Mouse (Mus musculus): Measurements from ENCODE around the gene Scgb1b17. TPM values are rescaled to one million over a fixed set of nuclear protein-coding genes. Genes with fewer than 3 reads are reported as not detected.
"Not testable (repeated sequence)": the region's sequence is repeated elsewhere in the genome, so short reads cannot be mapped to it uniquely, and the experiment has no call there.

The Scgb1b17 gene
- not detected in 2 replicates for polyA plus RNA-seq (2015; fragmentation: Nextera tagmentation; extraction: Ambion mirVana)

- H3K4me1 ChIP-seq; ATAC-seq (ENCODE audit: insufficient number of reproducible peaks, low FRiP score, low TSS enrichment, low read depth); H3K27ac ChIP-seq; H3K4me2 ChIP-seq; H3K36me3 ChIP-seq; H3K27me3 ChIP-seq; H3K9me3 ChIP-seq; H3K9ac ChIP-seq; H3K4me3 ChIP-seq: not testable (repeated sequence)
These were observed at the start of gene Scgb1b17 for GRCm38 (mm10) chr7:33063149-33063548. Gene Scgb1b17 (plus strand): TSS chr7:33063449.

GRCm38 (mm10) chr7:33056461-33056860, 6.8 kb upstream of the Scgb1b17 start, which contains the start of gene Scgb2b17:
Gene Scgb2b17 (minus strand): TSS chr7:33056561.
- H3K36me3 ChIP-seq; ATAC-seq (ENCODE audit: insufficient number of reproducible peaks, low FRiP score, low TSS enrichment, low read depth); H3K4me2 ChIP-seq; H3K27ac ChIP-seq; H3K9me3 ChIP-seq; H3K9ac ChIP-seq; H3K27me3 ChIP-seq; H3K4me3 ChIP-seq; H3K4me1 ChIP-seq: not testable (repeated sequence)

Other genes with a start within 250 kb of the Scgb1b17 start
- not detected in 2 replicates for gene Scgb2b15, start 233.8 kb upstream of the Scgb1b17 start, polyA plus RNA-seq (2015; fragmentation: Nextera tagmentation; extraction: Ambion mirVana)
- not detected in 2 replicates for gene Scgb1b15, start 226.9 kb upstream of the Scgb1b17 start, polyA plus RNA-seq (2015; fragmentation: Nextera tagmentation; extraction: Ambion mirVana)
- not detected in 2 replicates for gene Scgb2b17, start 6.9 kb upstream of the Scgb1b17 start, polyA plus RNA-seq (2015; fragmentation: Nextera tagmentation; extraction: Ambion mirVana)
- gene Scgb2b18, start 110.4 kb downstream of the Scgb1b17 start, polyA plus RNA-seq (2015; fragmentation: Nextera tagmentation; extraction: Ambion mirVana) = not detected in 2 replicates
- gene Scgb1b18, start 122.1 kb downstream of the Scgb1b17 start, polyA plus RNA-seq (2015; fragmentation: Nextera tagmentation; extraction: Ambion mirVana) = not detected in 2 replicates
- gene Scgb2b19, start 216.9 kb downstream of the Scgb1b17 start, polyA plus RNA-seq (2015; fragmentation: Nextera tagmentation; extraction: Ambion mirVana) = not detected in 2 replicates
- gene Scgb1b19, start 223.8 kb downstream of the Scgb1b17 start, polyA plus RNA-seq (2015; fragmentation: Nextera tagmentation; extraction: Ambion mirVana) = not detected in 2 replicates